Mouse (Mus musculus) midbrain, embryonic 11.5 days (tissue): ENCODE measurements around the gene Atp1b1. TPM values are rescaled to one million over a fixed set of nuclear protein-coding genes. Genes with fewer than 3 reads are reported as not detected.

Source experiments
- ATAC-seq: fragments of 200-750 bp; cut with Nextera tagmentation; 2 replicates; pipeline ENCODE4 v1.8.0; 2017; ENCODE audit warnings: moderate TSS enrichment, moderate library complexity; ENCODE audit not compliant: low FRiP score
- DNase-seq: peaks from one replicate; pipeline ENCODE4 v3.0.0; 2015; ENCODE audit warnings: low spot score; ENCODE audit errors: missing footprints
- H3K27ac ChIP-seq: fragments of 300-500 bp; sonication (generic); 2 replicates; pipeline ENCODE4 v1.5.1; 2014; ENCODE audit warnings: low read depth, low read length
- H3K27me3 ChIP-seq: fragments of 300-500 bp; sonication (generic); 2 replicates; pipeline ENCODE4 v1.6.1; 2014; ENCODE audit warnings: mild to moderate bottlenecking, low read length, moderate library complexity, mixed read lengths; ENCODE audit not compliant: control insufficient read depth, insufficient read depth
- H3K36me3 ChIP-seq: fragments of 300-500 bp; sonication (generic); 2 replicates; pipeline ENCODE4 v1.6.1; 2014; ENCODE audit warnings: mild to moderate bottlenecking, low read length, moderate library complexity, mixed read lengths; ENCODE audit not compliant: control insufficient read depth, insufficient read depth
- H3K4me1 ChIP-seq: fragments of 300-500 bp; sonication (generic); 2 replicates; pipeline ENCODE4 v1.6.1; 2014; ENCODE audit warnings: low read length; ENCODE audit not compliant: control insufficient read depth, insufficient read depth
- H3K4me2 ChIP-seq: fragments of 300-500 bp; sonication (generic); 2 replicates; pipeline ENCODE4 v1.6.1; 2014; ENCODE audit warnings: mild to moderate bottlenecking, moderate library complexity
- H3K4me3 ChIP-seq: fragments of 300-500 bp; sonication (generic); 2 replicates; pipeline ENCODE4 v1.5.1; 2014; ENCODE audit warnings: low read depth, low read length
- H3K9ac ChIP-seq: fragments of 300-500 bp; sonication (generic); 2 replicates; pipeline ENCODE4 v1.6.1; 2014; ENCODE audit warnings: low read length
- H3K9me3 ChIP-seq: fragments of 300-500 bp; sonication (generic); 2 replicates; pipeline ENCODE4 v1.6.1; 2016; ENCODE audit warnings: low read length; ENCODE audit not compliant: control insufficient read depth
- WGBS: fragments of 180-500 bp; shearing (Covaris S2); extraction: QIAGEN DNeasy Blood & Tissue Kit; methylation state at CpG from one replicate; pipeline ENCODE4 v1.1.7; 2014; 5-methylcytosine and 5-hydroxymethylcytosine counted together
- polyA plus RNA-seq: library from polyadenylated mRNA; unstranded; fragments of >200 nt; fragmentation: Nextera tagmentation; extraction: Ambion mirVana; gene quantifications from 2 replicates; pipeline ENCODE4 v1.2.1, GENCODE M21; 2014

The Atp1b1 gene
- polyA plus RNA-seq, 1 experiment from 2014 or later, result 35.5 TPM

DNA sequence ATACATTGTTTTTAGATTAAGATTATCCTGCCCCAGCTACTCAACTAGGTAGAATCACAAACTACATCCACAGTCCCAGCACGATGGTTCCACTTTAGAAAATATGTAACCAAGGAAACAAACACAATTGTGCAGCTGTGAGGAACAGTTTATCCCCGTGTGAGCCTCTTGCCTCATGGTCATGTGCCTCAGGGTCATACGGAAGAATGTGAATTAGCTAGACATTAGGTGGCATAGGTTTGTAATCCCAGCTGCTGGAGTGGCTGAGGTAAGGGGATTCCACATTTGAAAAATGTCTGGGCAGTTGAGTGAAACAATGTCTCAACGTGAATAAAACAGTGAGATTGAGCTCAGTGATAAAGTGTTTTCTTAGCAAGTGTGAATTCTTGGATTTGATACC lies 60.5 kb downstream of the Atp1b1 start:
- no peak overlapping the region for H3K4me2 ChIP-seq
- H3K4me3 ChIP-seq, result no peak overlapping the region
- H3K36me3 ChIP-seq, result no peaks in the 10 kb centered on the region
- H3K9me3 ChIP-seq, result peaks cover 2% of the 10 kb centered on the region; the same call in 1 of the 2 replicates
- H3K27me3 ChIP-seq, result no peaks in the 10 kb centered on the region
- H3K27ac ChIP-seq, result no peak overlapping the region
- H3K4me1 ChIP-seq, result peaks cover 3% of the 10 kb centered on the region
- no peak for DNase-seq
- 55% methylated on average over 4 of the region's 4 CpGs for WGBS
- H3K9ac ChIP-seq, result no peak overlapping the region
- ATAC-seq, result no peak

DNA sequence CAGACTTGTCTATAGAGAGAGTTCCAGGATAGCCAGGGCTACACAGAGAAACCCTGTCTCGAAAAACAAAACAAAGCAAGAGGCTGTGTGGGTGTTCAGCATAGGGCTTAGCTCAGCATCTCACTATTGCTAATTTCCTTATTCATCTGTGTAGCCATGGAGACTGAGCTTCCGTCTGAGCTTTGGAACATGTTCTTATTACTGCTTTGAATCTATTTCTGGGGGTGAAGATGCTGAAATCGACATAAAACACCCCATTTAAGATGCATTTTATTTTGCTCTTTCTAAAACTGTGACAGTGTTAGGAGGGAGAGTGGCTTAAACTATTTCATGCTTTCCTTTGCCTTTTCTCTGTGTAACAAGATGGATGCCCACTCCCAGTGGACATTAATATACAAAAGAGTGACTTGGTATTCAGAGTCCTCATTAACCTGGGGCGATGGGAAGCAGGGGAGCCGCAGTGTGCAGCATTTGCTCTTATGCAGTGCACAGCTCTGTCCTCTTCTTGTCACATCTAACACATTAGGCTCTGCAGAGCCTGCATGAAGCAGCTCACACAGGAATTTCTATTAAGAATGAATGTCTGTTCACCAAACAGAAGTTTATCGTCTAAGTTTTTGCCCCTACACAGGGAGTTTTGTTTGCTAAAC lies 62.9 kb downstream of the Atp1b1 start:
- Histone ChIP-seq H3K27ac (peak overlapping the region; percentile 37; the same call in 1 of the 2 replicates), H3K4me3 (no peak overlapping the region), H3K9ac (no peak overlapping the region), H3K4me2 (no peak overlapping the region), H3K9me3 (no peaks in the 10 kb centered on the region), H3K36me3 (no peaks in the 10 kb centered on the region), H3K27me3 (no peaks in the 10 kb centered on the region), H3K4me1 (peaks cover 3% of the 10 kb centered on the region)
- 58% methylated on average over 6 of the region's 6 CpGs for WGBS
- ATAC-seq (peak; percentile 77), DNase-seq (peak; percentile 90)

- WGBS, result 55% methylated on average over 3 of the region's 3 CpGs
- H3K27ac ChIP-seq, result no peak overlapping the region
- no peaks in the 10 kb centered on the region for H3K27me3 ChIP-seq
- ATAC-seq (peak; percentile 85), DNase-seq (no peak)
- H3K4me1 ChIP-seq, result peaks cover 3% of the 10 kb centered on the region
- H3K4me2 ChIP-seq, result no peak overlapping the region
- H3K4me3 ChIP-seq, result no peak overlapping the region
- no peak overlapping the region for H3K9ac ChIP-seq
- H3K36me3 ChIP-seq, result no peaks in the 10 kb centered on the region
- H3K9me3 ChIP-seq, result no peaks in the 10 kb centered on the region
Observed at GRCm38 (mm10) chr1:164392176-164392575, 66.0 kb downstream of the Atp1b1 start.

DNA sequence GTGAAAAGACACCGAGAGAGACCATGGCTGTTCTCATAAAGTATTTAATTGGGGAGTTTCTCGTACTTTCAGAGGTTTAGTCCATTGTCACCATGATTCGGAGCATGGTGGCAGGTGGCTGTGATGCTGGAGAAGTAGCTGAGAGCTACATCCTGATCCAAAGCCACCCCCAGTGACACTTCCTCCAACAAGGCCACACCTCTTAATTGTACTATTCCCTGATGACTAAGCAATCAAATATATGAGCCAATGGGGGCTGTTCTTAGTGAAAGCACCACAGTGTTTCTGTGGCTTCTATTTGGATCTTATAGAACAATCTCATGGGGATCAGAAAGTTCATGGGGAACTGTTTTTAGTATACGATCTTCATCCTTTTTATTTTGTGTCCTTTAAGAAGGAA lies 68.4 kb downstream of the Atp1b1 start:
- Histone ChIP-seq H3K9me3 (no peaks in the 10 kb centered on the region), H3K27ac (no peak overlapping the region), H3K4me3 (no peak overlapping the region), H3K4me1 (no peaks in the 10 kb centered on the region; the same call in 1 of the 2 replicates), H3K36me3 (no peaks in the 10 kb centered on the region), H3K4me2 (no peak overlapping the region), H3K9ac (no peak overlapping the region), H3K27me3 (no peaks in the 10 kb centered on the region)
- 86% methylated on average over 4 of the region's 4 CpGs for WGBS
- DNase-seq, result no peak
- ATAC-seq, result no peak

Other genes starting within 250 kb of the Atp1b1 start
- gene Slc19a2, start 209.3 kb downstream of the Atp1b1 start, polyA plus RNA-seq, result 11.1 and 14.1 TPM in 2 replicates
- gene Ccdc181, start 182.8 kb downstream of the Atp1b1 start, polyA plus RNA-seq, result 16.4 and 18.2 TPM in 2 replicates
- gene Nme7, start 154.2 kb downstream of the Atp1b1 start, polyA plus RNA-seq, result 29.9 and 30.0 TPM in 2 replicates
- gene Blzf1, start 150.9 kb downstream of the Atp1b1 start, polyA plus RNA-seq, result 25.3 and 26.8 TPM in 2 replicates